Mouse (Mus musculus) megakaryocyte, adult 5-6 weeks (primary cell): ENCODE measurements around the gene Frmd6. TPM values are rescaled to one million over a fixed set of nuclear protein-coding genes. Genes with fewer than 3 reads are reported as not detected.

ENCODE experiments used
- ATAC-seq: 2 replicates; pipeline ENCODE4 v1.8.0; 2016; ENCODE audit warnings: mild to moderate bottlenecking, inconsistent platforms; ENCODE audit not compliant: poor library complexity, severe bottlenecking
- total RNA-seq, 2 experiments: library from RNA; stranded (forward) in 1 of 2; stranded (reverse) in 1 of 2; fragments of 153-499, 151-499 nt in 1 of 2; fragments of 221-1000, 200-1000 nt in 1 of 2; gene quantifications; 2 replicates each; pipeline versions ENCODE4 v1.2.3 to v1.2.4; 2015 to 2017

Frmd6 gene
- total RNA-seq, 2 experiments from 2014 or later = 0.69 to 1.0 TPM

GRCm38 (mm10) chr12:70849517-70850291, 24.4 kb downstream of the Frmd6 start:
- no peak for ATAC-seq

- no peak for ATAC-seq
Observed at GRCm38 (mm10) chr12:70851342-70851960, 26.1 kb downstream of the Frmd6 start.

GRCm38 (mm10) chr12:70853026-70853425, 27.7 kb downstream of the Frmd6 start:
- no peak for ATAC-seq

GRCm38 (mm10) chr12:70855678-70856077, 30.4 kb downstream of the Frmd6 start:
- no peak for ATAC-seq

- ATAC-seq = no peak
Observed at GRCm38 (mm10) chr12:70856776-70857175, 31.5 kb downstream of the Frmd6 start.

- ATAC-seq = no peak
Observed at GRCm38 (mm10) chr12:70863281-70863680, 38.0 kb downstream of the Frmd6 start.

- ATAC-seq = no peak
Observed at GRCm38 (mm10) chr12:70867780-70868179, 42.5 kb downstream of the Frmd6 start.

GRCm38 (mm10) chr12:70868190-70868987, 43.1 kb downstream of the Frmd6 start:
- ATAC-seq = no peak

- ATAC-seq = no peak
Observed at GRCm38 (mm10) chr12:70868988-70869291, 43.6 kb downstream of the Frmd6 start.

GRCm38 (mm10) chr12:70873544-70873943, 48.2 kb downstream of the Frmd6 start:
- ATAC-seq = no peak

- no peak for ATAC-seq
Observed at GRCm38 (mm10) chr12:70876270-70876998, 51.1 kb downstream of the Frmd6 start.

GRCm38 (mm10) chr12:70877926-70878710, 52.8 kb downstream of the Frmd6 start:
- ATAC-seq = no peak

- peak; percentile 42; the same call in 1 of the 2 replicates for ATAC-seq
Observed at GRCm38 (mm10) chr12:70880396-70880975, 55.2 kb downstream of the Frmd6 start.

GRCm38 (mm10) chr12:70881340-70881739, 56.0 kb downstream of the Frmd6 start:
- peak; percentile 21; the same call in 1 of the 2 replicates for ATAC-seq

- peak; percentile 51 for ATAC-seq
Observed at GRCm38 (mm10) chr12:70881854-70882253, 56.5 kb downstream of the Frmd6 start.

GRCm38 (mm10) chr12:70883141-70883540, 57.8 kb downstream of the Frmd6 start:
- no peak for ATAC-seq

- no peak for ATAC-seq
Observed at GRCm38 (mm10) chr12:70884113-70884512, 58.8 kb downstream of the Frmd6 start.

- ATAC-seq = no peak
Observed at GRCm38 (mm10) chr12:70884973-70885372, 59.7 kb downstream of the Frmd6 start.

GRCm38 (mm10) chr12:70885576-70885975, 60.3 kb downstream of the Frmd6 start:
- peak; percentile 50; the same call in 1 of the 2 replicates for ATAC-seq

GRCm38 (mm10) chr12:70890405-70890804, 65.1 kb downstream of the Frmd6 start:
- no peak for ATAC-seq
